Mouse (Mus musculus) hindbrain, embryonic 16.5 days (tissue): Measurements from ENCODE around the gene Herc4. TPM values are rescaled to one million over a fixed set of nuclear protein-coding genes. Genes with fewer than 3 reads are reported as not detected.

Experiments
- ATAC-seq: fragments of 200-750 bp; cut with Nextera tagmentation; 2 replicates; pipeline ENCODE4 v1.8.0; 2017; ENCODE audit warnings: moderate TSS enrichment, moderate library complexity
- H3K27ac ChIP-seq: fragments of 300-500 bp; sonication (generic); 2 replicates; pipeline ENCODE4 v1.5.1; 2014; ENCODE audit warnings: low read depth, mild to moderate bottlenecking, control low read depth, low read length, moderate library complexity
- H3K27me3 ChIP-seq: fragments of 300-500 bp; sonication (generic); replicated peaks from 2 replicates; pipeline ENCODE4 v1.6.1; 2014; ENCODE audit warnings: low read length; ENCODE audit not compliant: control insufficient read depth, insufficient read depth
- H3K36me3 ChIP-seq: fragments of 300-500 bp; sonication (generic); 2 replicates; pipeline ENCODE4 v1.6.1; 2014; ENCODE audit warnings: mild to moderate bottlenecking, low read length, moderate library complexity, mixed read lengths; ENCODE audit not compliant: control insufficient read depth, insufficient read depth
- H3K4me1 ChIP-seq: fragments of 300-500 bp; sonication (generic); 2 replicates; pipeline ENCODE4 v1.6.1; 2014; ENCODE audit warnings: low read depth, low read length; ENCODE audit not compliant: control insufficient read depth, insufficient read depth
- H3K4me2 ChIP-seq: fragments of 300-500 bp; sonication (generic); 2 replicates; pipeline ENCODE4 v1.6.1; 2014; ENCODE audit warnings: mild to moderate bottlenecking, low read length, control low read depth, moderate library complexity
- H3K4me3 ChIP-seq: fragments of 300-500 bp; sonication (generic); 2 replicates; pipeline ENCODE4 v1.5.1; 2014; ENCODE audit warnings: mild to moderate bottlenecking, low read length, control low read depth, moderate library complexity
- H3K9ac ChIP-seq: fragments of 300-500 bp; sonication (generic); 2 replicates; pipeline ENCODE4 v1.6.1; 2014; ENCODE audit warnings: low read depth, mild to moderate bottlenecking, control low read depth, low read length, moderate library complexity
- H3K9me3 ChIP-seq: fragments of 300-500 bp; sonication (generic); 2 replicates; pipeline ENCODE4 v1.6.1; 2014; ENCODE audit warnings: mild to moderate bottlenecking, low read length, moderate library complexity; ENCODE audit not compliant: control insufficient read depth
- WGBS: fragments of 180-500 bp; shearing (Covaris S2); extraction: QIAGEN DNeasy Blood & Tissue Kit; methylation state at CpG from one replicate; pipeline ENCODE4 v1.1.7; 2014; 5-methylcytosine and 5-hydroxymethylcytosine counted together
- polyA plus RNA-seq: library from polyadenylated mRNA; unstranded; fragments of >200 nt; fragmentation: Nextera tagmentation; extraction: Ambion mirVana; gene quantifications from 2 replicates; pipeline ENCODE4 v1.2.1, GENCODE M21; 2015

The Herc4 gene
- polyA plus RNA-seq, 1 experiment from 2014 or later: 23.8 TPM

- Histone ChIP-seq H3K4me2 (peak overlapping the region; percentile 74), H3K27me3 (no peaks in the 10 kb centered on the region), H3K9ac (peak overlapping the region; percentile 94), H3K4me1 (peaks cover 20% of the 10 kb centered on the region), H3K36me3 (no peaks in the 10 kb centered on the region), H3K27ac (peak overlapping the region; percentile 96), H3K9me3 (no peaks in the 10 kb centered on the region), H3K4me3 (peak overlapping the region; percentile 99)
- ATAC-seq: peak; percentile 82
- WGBS: under 1% methylated on average over 36 of the region's 41 CpGs
These were observed 553 bp downstream of the Herc4 start for GRCm38 (mm10) chr10:63244055-63244671.

GRCm38 (mm10) chr10:63244746-63245145 lies 1.1 kb downstream of the Herc4 start:
- no peak overlapping the region for H3K27ac ChIP-seq
- H3K4me3 ChIP-seq: peak overlapping the region; percentile 99
- peak overlapping the region; percentile 74 for H3K4me2 ChIP-seq
- H3K4me1 ChIP-seq: peaks cover 20% of the 10 kb centered on the region
- no peaks in the 10 kb centered on the region for H3K36me3 ChIP-seq
- no peak overlapping the region for H3K9ac ChIP-seq
- H3K9me3 ChIP-seq: no peaks in the 10 kb centered on the region
- no peaks in the 10 kb centered on the region for H3K27me3 ChIP-seq
- WGBS: 12% methylated on average over 5 of the region's 5 CpGs
- no peak for ATAC-seq

- no peak for ATAC-seq
These were observed 2.2 kb downstream of the Herc4 start for GRCm38 (mm10) chr10:63245846-63246245.

GRCm38 (mm10) chr10:63247457-63247856 lies 3.8 kb downstream of the Herc4 start:
- H3K4me3 ChIP-seq: no peak overlapping the region
- WGBS: 88% methylated on average over 7 of the region's 7 CpGs
- H3K4me1 ChIP-seq: peaks cover 16% of the 10 kb centered on the region
- no peak overlapping the region for H3K9ac ChIP-seq
- H3K9me3 ChIP-seq: no peaks in the 10 kb centered on the region
- no peaks in the 10 kb centered on the region for H3K27me3 ChIP-seq
- no peak overlapping the region for H3K27ac ChIP-seq
- H3K4me2 ChIP-seq: no peak overlapping the region
- no peak for ATAC-seq
- H3K36me3 ChIP-seq: no peaks in the 10 kb centered on the region

More at GRCm38 (mm10) chr10:63245846-63246245, 2.2 kb downstream of the Herc4 start:
- H3K9me3 ChIP-seq: no peaks in the 10 kb centered on the region
- WGBS: 94% methylated on average over 3 of the region's 3 CpGs
- peaks cover 20% of the 10 kb centered on the region for H3K4me1 ChIP-seq
- no peaks in the 10 kb centered on the region for H3K36me3 ChIP-seq
- no peak overlapping the region for H3K9ac ChIP-seq
- H3K4me2 ChIP-seq: no peak overlapping the region; the same call in 1 of the 2 replicates
- H3K27ac ChIP-seq: no peak overlapping the region
- H3K27me3 ChIP-seq: no peaks in the 10 kb centered on the region
- no peak overlapping the region for H3K4me3 ChIP-seq

- Histone ChIP-seq H3K4me3 (no peak overlapping the region), H3K4me2 (no peak overlapping the region), H3K4me1 (peaks cover 12% of the 10 kb centered on the region), H3K9me3 (no peaks in the 10 kb centered on the region), H3K36me3 (no peaks in the 10 kb centered on the region), H3K9ac (no peak overlapping the region), H3K27me3 (no peaks in the 10 kb centered on the region), H3K27ac (no peak overlapping the region)
- 95% methylated on average over 6 of the region's 6 CpGs for WGBS
- no peak for ATAC-seq
These were observed 4.8 kb downstream of the Herc4 start for GRCm38 (mm10) chr10:63248421-63248820.

- 70% methylated on average over 3 of the region's 3 CpGs for WGBS
- Histone ChIP-seq H3K4me2 (no peak overlapping the region), H3K36me3 (no peaks in the 10 kb centered on the region; the same call in 1 of the 2 replicates), H3K9me3 (no peaks in the 10 kb centered on the region), H3K4me3 (no peak overlapping the region), H3K9ac (no peak overlapping the region), H3K4me1 (no peaks in the 10 kb centered on the region), H3K27ac (no peak overlapping the region), H3K27me3 (no peaks in the 10 kb centered on the region)
- no peak for ATAC-seq
These were observed 15.1 kb downstream of the Herc4 start for GRCm38 (mm10) chr10:63258696-63259095.

GRCm38 (mm10) chr10:63259340-63259739 lies 15.7 kb downstream of the Herc4 start:
- no peak overlapping the region for H3K4me2 ChIP-seq
- no peaks in the 10 kb centered on the region for H3K36me3 ChIP-seq
- no peaks in the 10 kb centered on the region for H3K27me3 ChIP-seq
- no peak for ATAC-seq
- no peak overlapping the region for H3K27ac ChIP-seq
- WGBS: 87% methylated on average over 3 of the region's 3 CpGs
- no peak overlapping the region for H3K4me3 ChIP-seq
- no peaks in the 10 kb centered on the region for H3K9me3 ChIP-seq
- H3K9ac ChIP-seq: no peak overlapping the region
- no peaks in the 10 kb centered on the region for H3K4me1 ChIP-seq

GRCm38 (mm10) chr10:63267941-63268340 lies 24.3 kb downstream of the Herc4 start:
- H3K9ac ChIP-seq: no peak overlapping the region
- H3K9me3 ChIP-seq: 0 out of 2 replicates have a peak, but pooled peaks cover 2% of the 10 kb centered on the region
- no peaks in the 10 kb centered on the region for H3K27me3 ChIP-seq
- no peaks in the 10 kb centered on the region for H3K4me1 ChIP-seq
- 87% methylated on average over 2 of the region's 2 CpGs for WGBS
- peaks cover 14% of the 10 kb centered on the region for H3K36me3 ChIP-seq
- H3K4me3 ChIP-seq: no peak overlapping the region
- H3K4me2 ChIP-seq: no peak overlapping the region
- H3K27ac ChIP-seq: no peak overlapping the region
- no peak for ATAC-seq

GRCm38 (mm10) chr10:63272401-63272800 lies 28.8 kb downstream of the Herc4 start:
- H3K27ac ChIP-seq: no peak overlapping the region
- H3K4me3 ChIP-seq: no peak overlapping the region
- H3K9ac ChIP-seq: no peak overlapping the region
- no peak for ATAC-seq
- H3K9me3 ChIP-seq: no peaks in the 10 kb centered on the region
- no peaks in the 10 kb centered on the region for H3K27me3 ChIP-seq
- H3K4me2 ChIP-seq: no peak overlapping the region
- peaks cover 14% of the 10 kb centered on the region for H3K36me3 ChIP-seq
- no peaks in the 10 kb centered on the region for H3K4me1 ChIP-seq
